Mouse (Mus musculus) layer of hippocampus, postnatal 25 days (tissue): Measurements from ENCODE around the gene Galm. TPM values are rescaled to one million over a fixed set of nuclear protein-coding genes. Genes with fewer than 3 reads are reported as not detected.
"Not testable (repeated sequence)": the region's sequence is repeated elsewhere in the genome, so short reads cannot be mapped to it uniquely, and the experiment has no call there.

Source experiments
- DNase-seq, 2 experiments: peaks; one replicate each; pipeline ENCODE4 v3.0.0; 2022; ENCODE audit warnings: mixed read lengths in 2 of 2, low spot score in 1 of 2; ENCODE audit errors: extremely low spot score in 1 of 2
- total RNA-seq, 2 experiments: library from RNA; stranded (reverse); gene quantifications; 2 replicates each; pipeline ENCODE4 v1.2.3; 2021

The Galm gene
- total RNA-seq, 2 experiments from 2014 or later = 3.7 to 4.1 TPM

DNA sequence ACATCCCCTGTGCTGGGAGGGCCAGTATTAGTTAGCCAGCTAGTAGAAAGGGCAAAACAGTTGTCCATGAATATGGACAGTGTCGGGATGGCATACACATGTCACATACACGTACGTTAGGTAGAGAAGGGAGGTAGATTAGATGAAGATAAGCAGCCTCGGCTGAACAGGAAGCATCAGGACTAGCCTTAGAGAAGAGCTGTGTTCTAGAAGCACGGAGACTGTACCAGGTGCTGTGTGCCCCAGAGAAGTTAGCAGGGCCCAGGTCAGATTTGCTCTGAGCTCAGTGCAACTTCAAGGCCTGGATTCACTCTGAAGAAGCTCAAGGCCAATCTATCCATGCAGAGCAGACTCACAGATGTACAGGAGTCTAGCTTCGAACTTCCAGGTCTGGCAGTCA lies 30.2 kb downstream of the Galm start:
- DNase-seq = no peak

- DNase-seq = peak in 1 of 2 experiments; percentile 53
Observed at GRCm38 (mm10) chr17:80160454-80160853, 33.2 kb downstream of the Galm start.

GRCm38 (mm10) chr17:80163991-80164390 lies 36.7 kb downstream of the Galm start:
- no peak for DNase-seq

DNA sequence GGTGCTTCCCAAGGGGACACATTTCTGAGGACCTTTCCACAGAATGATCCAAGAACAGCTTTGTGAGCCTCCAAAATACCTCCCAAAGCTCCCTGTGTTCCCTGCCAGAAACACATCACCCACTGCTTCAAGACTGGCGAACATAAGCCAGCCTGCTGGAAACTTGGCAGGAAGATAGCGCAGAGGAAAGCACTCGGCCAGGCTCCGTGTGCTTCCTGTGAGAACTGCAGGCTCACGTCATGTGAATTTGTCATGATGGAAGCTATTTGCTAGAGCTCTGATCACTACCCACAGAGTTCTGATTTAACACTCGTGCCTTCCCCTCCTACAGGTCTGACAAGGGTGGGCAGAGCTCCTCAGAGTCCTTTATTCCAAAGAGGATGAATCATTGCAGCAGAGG lies 38.5 kb downstream of the Galm start:
- peak in 1 of 2 experiments; percentile 30 for DNase-seq

DNA sequence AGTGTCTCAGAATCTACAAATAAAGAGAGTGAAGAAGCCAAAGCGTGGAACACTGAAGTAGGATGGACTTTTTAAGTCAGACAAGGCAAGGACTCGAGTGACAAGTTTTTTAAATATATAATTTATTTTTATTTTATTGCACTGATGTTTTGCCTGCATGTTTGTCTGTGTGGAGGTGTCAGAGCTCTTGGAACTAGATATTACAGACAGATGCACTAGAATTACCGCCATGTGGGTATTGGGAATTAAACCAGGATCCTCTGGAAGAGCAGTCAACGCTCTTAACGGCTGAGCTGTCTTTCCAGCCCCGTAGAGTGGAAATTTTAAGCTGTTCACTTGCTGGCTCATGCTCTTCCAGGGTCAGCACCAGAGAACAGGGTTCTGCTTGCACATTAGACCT lies 39.1 kb downstream of the Galm start:
- DNase-seq = no peak

- no peak for DNase-seq
Observed at GRCm38 (mm10) chr17:80167436-80167835, 40.2 kb downstream of the Galm start.

GRCm38 (mm10) chr17:80167851-80168251 lies 40.6 kb downstream of the Galm start:
- no peak for DNase-seq

DNA sequence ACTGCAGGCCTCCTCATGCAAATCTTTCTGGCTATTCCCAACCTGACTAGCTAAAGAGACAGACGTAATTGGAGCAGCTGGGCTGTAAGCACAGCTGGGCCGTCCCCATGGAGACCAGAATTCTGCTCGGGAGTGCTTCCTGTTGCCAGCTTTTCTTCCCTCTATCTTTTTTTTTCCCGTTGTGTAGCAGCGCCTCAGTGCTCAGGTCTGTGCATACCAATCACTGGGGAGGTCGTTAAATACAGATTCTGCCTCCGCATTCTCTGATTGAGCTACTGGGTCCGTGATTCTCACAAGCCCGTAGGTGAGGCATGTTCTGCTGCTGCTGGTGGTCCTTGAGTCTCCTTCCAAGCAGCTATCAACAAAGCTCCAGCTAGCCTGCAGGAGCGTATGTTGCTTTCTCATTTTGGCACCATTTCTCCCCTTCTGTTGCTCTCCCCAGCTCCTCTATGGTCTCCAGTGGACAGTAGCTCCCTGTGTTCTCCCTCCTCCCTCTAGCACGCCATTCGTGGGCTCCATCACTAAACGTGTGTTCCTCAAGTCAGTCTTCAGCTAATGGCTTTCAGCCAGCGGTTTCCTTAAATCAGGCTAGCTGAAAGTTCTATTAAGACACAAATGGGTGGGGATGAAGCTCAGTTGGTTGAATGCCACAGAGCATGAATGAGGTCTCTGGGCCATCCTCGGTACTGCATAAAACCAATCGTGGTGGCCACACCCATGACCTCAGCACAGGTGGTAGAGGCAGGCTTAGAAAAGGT lies 41.3 kb downstream of the Galm start:
- peak; percentile 36 to 42 for DNase-seq

GRCm38 (mm10) chr17:80169792-80170191 lies 42.5 kb downstream of the Galm start:
- DNase-seq = no peak

DNA sequence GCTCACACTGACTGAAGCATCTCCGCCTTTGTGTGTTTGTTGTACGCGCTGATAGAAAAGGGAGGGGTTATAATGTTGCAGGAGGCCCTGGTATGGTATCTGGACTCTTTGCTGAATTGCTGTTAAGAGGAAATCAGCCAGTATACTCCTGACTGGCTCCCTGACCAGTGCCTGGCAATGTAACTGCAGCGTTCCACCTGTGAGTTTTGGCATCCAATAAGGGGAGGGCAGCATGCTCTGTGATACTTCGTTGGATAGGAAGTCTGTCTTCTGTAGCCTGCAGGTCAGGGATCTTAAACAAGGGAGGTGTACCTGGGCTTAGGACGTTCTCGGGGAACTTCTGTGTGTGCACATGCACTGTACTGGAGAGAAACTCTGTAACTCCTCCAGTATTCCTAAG lies 43.7 kb downstream of the Galm start:
- DNase-seq = no peak

DNA sequence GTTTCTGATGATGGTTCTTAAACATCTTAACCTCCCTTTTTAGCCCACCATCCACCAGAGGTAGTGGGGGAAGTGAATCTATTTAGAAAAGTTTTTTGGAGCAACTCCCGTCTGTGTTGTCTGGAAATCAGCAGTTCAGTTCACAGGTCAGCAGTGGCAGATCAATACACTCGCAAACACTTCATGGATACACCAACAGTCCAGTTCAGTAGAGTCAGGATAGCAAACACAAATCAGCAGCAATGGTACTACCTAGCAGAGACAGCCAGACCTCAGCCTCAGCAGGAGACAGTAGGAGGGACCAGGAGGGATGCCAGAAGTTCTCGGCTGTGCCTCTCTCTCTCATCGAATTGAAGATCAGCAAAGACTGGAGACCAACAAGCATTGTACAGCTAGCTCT lies 44.7 kb downstream of the Galm start:
- DNase-seq = no peak

DNA sequence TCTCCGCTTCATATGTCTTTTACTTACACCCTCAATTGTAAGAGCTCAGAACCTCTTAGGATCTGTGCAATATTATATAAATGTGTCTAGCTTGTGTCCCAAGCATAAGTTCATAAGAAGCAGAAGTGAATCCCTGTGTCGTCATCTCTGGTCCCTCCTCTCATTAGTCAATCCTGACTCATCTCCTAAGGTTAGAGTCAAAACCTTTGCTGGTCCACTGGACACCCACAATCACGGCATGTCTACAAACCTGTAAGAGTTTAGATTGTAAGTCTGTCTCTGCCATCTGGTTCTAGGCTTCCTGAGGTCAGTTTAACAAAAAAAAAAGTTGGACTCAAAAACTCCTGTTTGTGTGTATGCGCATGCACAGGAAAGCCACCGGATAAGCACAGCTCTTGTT lies 45.5 kb downstream of the Galm start:
- no peak for DNase-seq

- no peak for DNase-seq
Observed at GRCm38 (mm10) chr17:80173708-80174107, 46.4 kb downstream of the Galm start.

GRCm38 (mm10) chr17:80174146-80174545 lies 46.9 kb downstream of the Galm start:
- no peak for DNase-seq

- DNase-seq = no peak
Observed at GRCm38 (mm10) chr17:80174699-80175385, 47.6 kb downstream of the Galm start.

DNA sequence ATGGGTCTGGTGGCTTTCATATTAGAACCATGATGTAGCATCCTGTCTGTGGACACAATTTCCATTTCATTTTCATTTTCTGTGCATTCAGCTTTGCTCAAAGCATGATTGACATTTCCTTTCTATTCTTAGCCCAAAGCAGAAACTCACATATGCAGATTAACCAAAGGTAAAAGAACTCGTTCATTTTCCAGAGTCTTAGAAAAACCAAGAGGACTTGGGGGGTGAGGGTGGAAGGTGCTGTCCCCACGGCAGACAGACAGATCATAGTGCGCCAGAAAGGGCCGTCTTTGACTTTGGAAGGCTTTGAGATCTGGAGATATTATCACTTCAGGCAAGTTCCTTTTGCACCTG lies 48.1 kb downstream of the Galm start:
- DNase-seq = no peak

DNA sequence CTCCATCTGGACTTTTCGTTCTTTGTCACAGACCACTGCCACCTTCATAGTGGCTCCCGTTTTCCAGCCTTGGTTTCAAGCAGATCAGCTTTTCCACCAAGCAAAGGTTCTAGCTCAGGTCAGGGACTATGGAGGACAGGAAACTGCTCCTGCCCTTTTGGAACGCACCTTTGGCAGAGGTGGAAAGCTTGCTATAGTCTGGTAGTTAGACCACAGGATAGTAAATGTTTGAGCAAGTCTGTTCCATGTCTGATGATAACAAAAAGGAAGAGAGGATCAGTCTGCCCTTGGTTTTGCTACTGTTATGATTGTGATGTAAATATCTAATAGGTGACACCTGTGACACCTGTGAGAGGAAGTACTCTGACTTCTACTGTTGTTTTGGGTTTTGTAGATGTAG lies 48.7 kb downstream of the Galm start:
- DNase-seq = no peak

- not testable (repeated sequence) for DNase-seq
Observed at GRCm38 (mm10) chr17:80178846-80179245, 51.6 kb downstream of the Galm start.

GRCm38 (mm10) chr17:80179959-80180358 lies 52.7 kb downstream of the Galm start:
- peak in 1 of 2 experiments; percentile 67 for DNase-seq

- no peak for DNase-seq
Observed at GRCm38 (mm10) chr17:80180468-80180867, 53.2 kb downstream of the Galm start.

DNA sequence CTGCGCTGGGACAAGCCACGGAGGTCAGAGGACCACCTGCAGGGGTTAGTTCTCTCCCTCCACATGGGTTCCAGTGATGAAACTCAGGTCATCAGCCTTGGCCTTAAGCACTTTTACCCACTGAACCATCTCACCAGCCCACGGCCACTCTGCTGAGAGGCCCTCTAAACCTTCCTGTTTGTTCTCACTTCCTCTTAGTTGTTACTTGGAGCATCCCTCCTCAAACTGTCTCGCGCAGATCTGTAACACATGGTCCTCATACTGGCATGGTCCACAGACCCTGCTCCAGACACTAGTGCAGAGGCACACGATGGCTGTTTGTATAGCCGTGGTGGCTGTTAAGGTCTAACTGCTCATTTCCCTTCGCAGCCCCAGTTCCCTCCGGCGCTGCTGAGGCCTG lies 56.3 kb downstream of the Galm start:
- DNase-seq = no peak

DNA sequence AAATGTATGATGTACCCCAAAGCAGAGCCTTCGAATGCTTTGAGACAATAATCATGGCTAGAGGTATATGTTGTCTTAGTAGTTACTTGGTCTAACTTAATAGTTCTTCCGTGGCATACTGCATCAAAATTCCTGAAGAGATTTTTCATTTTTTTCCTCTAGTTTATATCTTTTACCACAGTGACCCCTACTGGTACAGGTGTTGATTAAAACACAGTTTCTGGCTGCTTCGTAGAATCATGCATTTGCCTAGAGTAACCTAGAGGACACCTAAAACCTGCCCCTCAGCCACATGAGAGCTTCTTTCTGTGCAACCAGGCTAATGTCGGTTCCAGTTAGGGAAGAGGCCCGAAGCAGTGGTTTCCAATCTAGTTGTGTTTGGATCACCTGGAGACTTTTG lies 65.8 kb downstream of the Galm start:
- DNase-seq = no peak
